ENCODE assay signal across 29 mouse cellular contexts in genomic region chr3:41695681-41696080, GRCm38 (mm10).
"Had no signal": no experiment of that assay in that cellular context is flagged by ENCODE, and none has a peak within 500 bp of the region (broad histone marks: within the 10 kb centered on the region; RNA-seq: fewer than 3 reads in every experiment).

No protein-coding gene starts in this region.

- H3K9me3 ChIP-seq: heart, embryonic 13.5 days; heart, embryonic 15.5 days; hindbrain, embryonic 12.5 days; intestine, embryonic 15.5 days; limb, embryonic 10.5 days; liver, embryonic 13.5 days; liver, embryonic 15.5 days had no signal

- H3K9ac ChIP-seq: heart, embryonic 13.5 days; heart, embryonic 15.5 days; hindbrain, embryonic 12.5 days; hindbrain, embryonic 14.5 days; intestine, embryonic 15.5 days; kidney, embryonic 15.5 days; limb, embryonic 12.5 days; liver, embryonic 13.5 days; liver, embryonic 15.5 days had no signal

- H3K4me2 ChIP-seq: heart, embryonic 11.5 days; heart, embryonic 13.5 days; heart, embryonic 15.5 days; hindbrain, embryonic 12.5 days; hindbrain, embryonic 14.5 days; intestine, embryonic 15.5 days; kidney, embryonic 15.5 days; limb, embryonic 12.5 days; liver, embryonic 11.5 days; liver, embryonic 13.5 days; liver, embryonic 15.5 days had no signal

- H3K27ac ChIP-seq: heart, embryonic 13.5 days; heart, embryonic 15.5 days; hindbrain, embryonic 10.5 days; hindbrain, embryonic 12.5 days; hindbrain, embryonic 14.5 days; intestine, embryonic 15.5 days; kidney, embryonic 15.5 days; kidney, postnatal 0 days; left cerebral cortex, adult 2 months; limb, embryonic 10.5 days; limb, embryonic 12.5 days; liver, embryonic 13.5 days; liver, embryonic 15.5 days had no signal

- H3K36me3 ChIP-seq: heart, embryonic 15.5 days; intestine, embryonic 15.5 days; liver, embryonic 13.5 days; liver, embryonic 15.5 days had no signal

- DNase-seq: gastrocnemius, postnatal 10 days; gastrocnemius, postnatal 25 days; heart, adult 18-20 months; heart, postnatal 14 days; heart, postnatal 4 days; kidney, adult 11 months; kidney, adult 2 months; kidney, adult 9 months; kidney, postnatal 14 days; kidney, postnatal 36 days; layer of hippocampus, adult 9-11 months; liver; liver, embryonic 13.5 days had no signal

- ATAC-seq: hindbrain, embryonic 16.5 days; inflammation-experienced regulatory T-cells, adult 6 months; intestine, embryonic 15.5 days had no signal

- H3K4me3 ChIP-seq: heart, embryonic 13.5 days; heart, embryonic 15.5 days; hindbrain, embryonic 10.5 days; hindbrain, embryonic 12.5 days; intestine, embryonic 15.5 days; kidney, embryonic 15.5 days; left cerebral cortex, adult 2 months; limb, embryonic 10.5 days; limb, embryonic 12.5 days; liver, embryonic 13.5 days; liver, embryonic 15.5 days had no signal

- H3K4me1 ChIP-seq: heart, embryonic 13.5 days; heart, embryonic 15.5 days; hindbrain, embryonic 10.5 days; hindbrain, embryonic 12.5 days; intestine, embryonic 15.5 days; kidney, embryonic 15.5 days; limb, embryonic 10.5 days; limb, embryonic 12.5 days; liver, embryonic 13.5 days; liver, embryonic 15.5 days had no signal

- H3K27me3 ChIP-seq: heart, embryonic 13.5 days; heart, embryonic 15.5 days; hindbrain, embryonic 12.5 days; intestine, embryonic 15.5 days; kidney, embryonic 15.5 days; limb, embryonic 12.5 days; liver, embryonic 13.5 days; liver, embryonic 15.5 days had no signal
